Mouse (Mus musculus): ENCODE results near the gene Faap100. TPM values are rescaled to one million over a fixed set of nuclear protein-coding genes. Genes with fewer than 3 reads are reported as not detected.
"Not testable (repeated sequence)": the region's sequence is repeated elsewhere in the genome, so short reads cannot be mapped to it uniquely, and the experiment has no call there.

Faap100 gene
- polyA plus RNA-seq, 1 experiment from 2014 or later: 28.6 TPM

DNA sequence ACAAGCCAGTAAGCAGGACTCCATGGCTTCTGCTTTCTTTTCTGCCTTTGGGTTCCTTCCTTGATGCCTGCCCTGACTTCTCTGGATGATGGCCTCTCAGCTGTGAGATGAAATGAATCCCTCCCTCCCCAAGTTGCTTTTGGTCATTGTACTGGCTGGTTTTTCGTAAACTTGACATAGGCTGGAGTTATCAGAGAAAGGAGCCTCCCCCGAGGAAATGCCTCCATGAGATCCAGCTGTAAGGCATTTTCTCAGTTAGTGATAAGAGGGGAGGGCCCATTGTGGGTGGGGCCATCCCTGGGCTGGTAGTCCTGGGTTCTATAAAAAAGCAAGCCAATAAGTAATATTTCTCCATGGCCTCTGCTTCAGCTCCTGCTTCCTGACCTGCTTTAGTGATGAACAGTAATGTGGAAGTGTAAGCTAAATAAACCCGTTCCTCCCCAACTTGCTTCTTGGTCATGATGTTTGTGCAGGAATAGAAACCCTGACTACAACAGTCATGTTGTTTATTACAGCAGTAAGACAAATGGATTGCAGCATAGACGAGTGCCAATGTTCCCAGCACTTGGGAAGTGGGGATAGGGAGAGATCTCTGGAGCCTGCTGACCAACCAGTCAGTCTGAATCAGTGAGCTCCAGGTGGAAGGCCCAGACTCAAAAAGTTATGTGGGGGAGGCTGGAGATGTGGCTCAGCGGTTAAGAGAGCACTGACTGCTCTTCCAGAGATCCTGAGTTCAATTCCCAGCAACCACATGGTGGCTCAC, 23.1 kb downstream of the Faap100 start:
- no peaks in the 10 kb centered on the region for H3K27me3 ChIP-seq (replicated peaks; ENCODE audit: control insufficient read depth, insufficient read depth, low read length)
- peaks cover 66% of the 10 kb centered on the region for H3K4me1 ChIP-seq (ENCODE audit: control insufficient read depth, insufficient read depth, low read length)
- no peak for ATAC-seq
- H3K9me3 ChIP-seq (ENCODE audit: control insufficient read depth, low read length): no peaks in the 10 kb centered on the region
- WGBS: 41% methylated on average over 5 of the region's 5 CpGs
- H3K27ac ChIP-seq (ENCODE audit: low read length): no peak overlapping the region
- H3K4me3 ChIP-seq (ENCODE audit: low read length): no peak overlapping the region
- no peak overlapping the region for H3K4me2 ChIP-seq (ENCODE audit: low read depth, low read length)
- H3K36me3 ChIP-seq (ENCODE audit: control insufficient read depth, insufficient read depth, low read length): no peaks in the 10 kb centered on the region
- H3K9ac ChIP-seq (ENCODE audit: low read depth, low read length): no peak overlapping the region

DNA sequence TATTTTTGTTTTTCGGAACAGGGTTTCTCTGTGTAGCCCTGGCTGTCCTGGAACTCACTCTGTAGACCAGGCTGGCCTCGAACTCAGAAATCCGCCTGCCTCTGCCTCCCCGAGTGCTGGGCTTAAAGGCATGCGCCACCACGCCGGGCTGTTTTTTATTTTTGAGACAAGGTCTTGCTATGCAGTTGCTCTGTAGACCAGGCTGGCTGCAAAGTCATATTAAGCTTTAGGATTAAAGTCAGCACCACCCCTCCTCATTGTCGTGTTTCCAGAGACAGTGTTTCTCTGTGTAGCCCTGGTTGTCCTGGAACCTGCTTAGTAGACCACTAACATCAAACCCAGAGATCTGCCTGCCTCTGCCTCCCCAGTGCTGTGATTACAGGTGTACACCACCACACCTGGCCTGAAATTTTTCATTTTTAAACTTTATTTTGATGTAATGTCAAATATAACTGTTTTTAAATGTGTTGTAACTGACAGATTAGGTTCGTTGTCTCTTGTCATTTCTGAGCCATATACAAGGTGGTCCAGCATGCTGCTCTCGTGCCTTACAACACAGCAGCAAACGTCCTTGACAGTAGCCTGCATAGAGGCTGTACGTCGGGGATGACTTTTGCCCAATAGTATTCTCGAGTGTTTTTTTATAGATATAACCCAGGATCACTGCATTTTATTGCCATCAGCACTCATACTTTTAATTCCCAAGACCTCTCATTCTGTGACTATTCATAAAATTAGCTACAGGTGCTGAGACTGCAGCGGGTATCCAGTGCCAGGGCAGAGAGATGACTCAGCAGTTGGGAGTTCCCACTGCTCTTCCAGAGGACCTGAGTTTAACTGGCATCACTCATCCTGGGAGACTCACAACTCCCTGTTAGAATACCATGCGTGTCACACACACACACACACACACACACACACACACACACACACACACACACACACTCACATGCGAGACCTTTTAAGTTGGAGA, 24.0 kb downstream of the Faap100 start:
- Histone ChIP-seq H3K36me3 (ENCODE audit: control insufficient read depth, insufficient read depth, low read length) (no peaks in the 10 kb centered on the region), H3K27me3 (replicated peaks; ENCODE audit: control insufficient read depth, insufficient read depth, low read length) (no peaks in the 10 kb centered on the region), H3K9ac (ENCODE audit: low read depth, low read length) (no peak overlapping the region; the same call in 1 of the 2 replicates), H3K4me1 (ENCODE audit: control insufficient read depth, insufficient read depth, low read length) (peaks cover 68% of the 10 kb centered on the region), H3K9me3 (ENCODE audit: control insufficient read depth, low read length) (no peaks in the 10 kb centered on the region), H3K4me2 (ENCODE audit: low read depth, low read length) (no peak overlapping the region), H3K4me3 (ENCODE audit: low read length) (no peak overlapping the region), H3K27ac (ENCODE audit: low read length) (no peak overlapping the region)
- no peak for ATAC-seq
- WGBS: 83% methylated on average over 17 of the region's 17 CpGs

DNA sequence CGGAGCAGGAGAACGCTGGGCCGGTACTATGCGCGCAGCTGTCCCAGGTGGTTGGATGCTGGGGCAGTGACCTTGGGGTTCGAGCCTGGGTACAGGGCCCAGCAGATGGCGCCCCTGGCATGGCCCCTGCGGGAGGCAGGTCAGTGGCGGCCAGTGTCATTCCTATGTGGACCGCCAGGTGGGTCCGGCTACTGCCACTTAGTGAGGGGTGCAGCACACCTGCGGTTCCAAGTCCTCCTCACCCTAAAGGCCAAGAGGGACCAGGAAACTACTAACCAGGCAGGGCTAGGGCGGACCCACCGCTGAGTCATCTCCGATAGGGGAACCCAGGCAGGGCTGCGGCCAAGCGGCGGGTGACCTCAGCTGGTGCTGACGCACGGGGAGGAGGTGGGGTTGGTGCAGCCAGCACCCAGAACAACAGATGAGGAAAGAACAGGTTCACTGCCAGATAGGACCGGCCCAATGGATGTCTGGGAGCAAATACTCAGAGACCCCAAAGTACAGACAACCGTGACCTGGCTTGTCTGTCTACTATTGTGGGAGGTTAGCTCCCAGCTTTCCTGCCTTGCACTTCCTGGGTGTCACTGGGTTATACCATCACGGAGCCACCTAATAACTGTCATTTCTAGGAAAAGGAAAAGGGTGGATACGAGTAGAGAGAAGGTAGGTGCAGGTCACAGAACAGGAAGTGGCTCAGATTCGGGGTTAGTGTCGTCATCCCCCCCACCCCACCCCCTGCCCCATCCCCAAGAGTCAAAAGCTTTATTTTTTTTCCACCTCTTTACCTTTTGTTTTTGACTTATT, 24.9 kb downstream of the Faap100 start:
- H3K36me3 ChIP-seq (ENCODE audit: control insufficient read depth, insufficient read depth, low read length): no peaks in the 10 kb centered on the region
- 25% methylated on average over 26 of the region's 26 CpGs for WGBS
- peaks cover 65% of the 10 kb centered on the region for H3K4me1 ChIP-seq (ENCODE audit: control insufficient read depth, insufficient read depth, low read length)
- H3K27ac ChIP-seq (ENCODE audit: low read length): peak overlapping the region; percentile 85
- H3K9me3 ChIP-seq (ENCODE audit: control insufficient read depth, low read length): no peaks in the 10 kb centered on the region
- H3K9ac ChIP-seq (ENCODE audit: low read depth, low read length): peak overlapping the region; percentile 51; the same call in 1 of the 2 replicates
- peak overlapping the region; percentile 30; the same call in 1 of the 2 replicates for H3K4me2 ChIP-seq (ENCODE audit: low read depth, low read length)
- ATAC-seq: peak; percentile 54
- H3K4me3 ChIP-seq (ENCODE audit: low read length): peak overlapping the region; percentile 12; the same call in 1 of the 2 replicates
- no peaks in the 10 kb centered on the region for H3K27me3 ChIP-seq (replicated peaks; ENCODE audit: control insufficient read depth, insufficient read depth, low read length)

DNA sequence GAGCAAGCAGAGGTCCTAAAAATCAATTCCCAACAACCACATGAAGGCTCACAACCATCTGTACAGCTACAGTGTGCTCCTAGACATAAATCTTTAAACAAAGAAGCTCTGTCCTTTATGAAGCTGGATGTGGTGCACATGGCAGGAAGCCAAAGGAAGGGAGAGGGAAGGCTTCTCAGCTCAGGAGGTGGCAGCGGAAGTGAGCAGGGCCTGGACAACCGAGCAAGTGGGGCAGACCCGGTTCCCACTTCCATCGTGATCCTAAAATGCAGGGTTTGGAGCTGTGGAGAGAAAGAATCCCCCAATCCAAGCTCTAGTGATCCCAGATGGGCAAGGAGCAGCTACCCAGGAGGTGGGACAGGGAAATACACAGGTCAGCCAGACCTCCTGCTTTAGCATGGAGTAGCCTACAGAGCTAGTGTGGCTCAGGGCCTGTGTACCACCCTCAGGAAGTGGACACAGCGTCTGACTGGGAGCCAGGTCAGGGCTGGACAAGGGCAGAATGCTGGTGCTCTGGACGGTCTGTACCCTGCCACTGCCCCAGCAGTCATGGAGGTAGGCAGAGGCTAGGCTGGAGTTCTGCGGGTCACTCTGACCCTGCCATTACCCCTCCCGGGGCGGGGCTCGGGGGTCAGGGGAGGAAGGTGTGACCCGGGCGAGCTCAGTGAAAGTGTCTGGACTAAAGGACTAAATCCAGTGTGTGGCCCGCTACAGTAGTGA, 25.8 kb downstream of the Faap100 start:
- H3K27me3 ChIP-seq (replicated peaks; ENCODE audit: control insufficient read depth, insufficient read depth, low read length): no peaks in the 10 kb centered on the region
- no peak overlapping the region for H3K4me3 ChIP-seq (ENCODE audit: low read length)
- peak overlapping the region; percentile 85 for H3K27ac ChIP-seq (ENCODE audit: low read length)
- 61% methylated on average over 13 of the region's 13 CpGs for WGBS
- no peak overlapping the region for H3K4me2 ChIP-seq (ENCODE audit: low read depth, low read length)
- H3K9me3 ChIP-seq (ENCODE audit: control insufficient read depth, low read length): no peaks in the 10 kb centered on the region
- H3K9ac ChIP-seq (ENCODE audit: low read depth, low read length): peak overlapping the region; percentile 51
- no peak for ATAC-seq
- no peaks in the 10 kb centered on the region for H3K36me3 ChIP-seq (ENCODE audit: control insufficient read depth, insufficient read depth, low read length)
- H3K4me1 ChIP-seq (ENCODE audit: control insufficient read depth, insufficient read depth, low read length): peaks cover 56% of the 10 kb centered on the region

DNA sequence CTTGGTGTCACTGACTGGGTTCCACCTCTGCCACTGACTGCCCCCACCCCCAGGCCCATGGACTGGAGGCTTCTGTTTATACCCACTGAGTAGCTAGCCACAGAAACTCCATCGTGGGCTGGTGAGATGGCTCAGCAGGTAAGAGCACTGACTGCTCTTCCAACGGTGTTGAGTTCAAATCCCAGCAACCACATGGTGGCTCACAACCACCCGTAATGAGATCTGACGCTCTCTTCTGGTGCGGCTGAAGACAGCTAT, 26.5 kb downstream of the Faap100 start:
- not testable (repeated sequence) for H3K4me3 ChIP-seq (ENCODE audit: low read length); H3K9me3 ChIP-seq (ENCODE audit: control insufficient read depth, low read length); ATAC-seq; H3K9ac ChIP-seq (ENCODE audit: low read depth, low read length); H3K4me2 ChIP-seq (ENCODE audit: low read depth, low read length); H3K27me3 ChIP-seq (replicated peaks; ENCODE audit: control insufficient read depth, insufficient read depth, low read length); H3K36me3 ChIP-seq (ENCODE audit: control insufficient read depth, insufficient read depth, low read length)
- H3K27ac ChIP-seq (ENCODE audit: low read length): peak overlapping the region; percentile 100
- WGBS: 87% methylated on average over 5 of the region's 5 CpGs
- H3K4me1 ChIP-seq (ENCODE audit: control insufficient read depth, insufficient read depth, low read length): peaks cover 51% of the 10 kb centered on the region

DNA sequence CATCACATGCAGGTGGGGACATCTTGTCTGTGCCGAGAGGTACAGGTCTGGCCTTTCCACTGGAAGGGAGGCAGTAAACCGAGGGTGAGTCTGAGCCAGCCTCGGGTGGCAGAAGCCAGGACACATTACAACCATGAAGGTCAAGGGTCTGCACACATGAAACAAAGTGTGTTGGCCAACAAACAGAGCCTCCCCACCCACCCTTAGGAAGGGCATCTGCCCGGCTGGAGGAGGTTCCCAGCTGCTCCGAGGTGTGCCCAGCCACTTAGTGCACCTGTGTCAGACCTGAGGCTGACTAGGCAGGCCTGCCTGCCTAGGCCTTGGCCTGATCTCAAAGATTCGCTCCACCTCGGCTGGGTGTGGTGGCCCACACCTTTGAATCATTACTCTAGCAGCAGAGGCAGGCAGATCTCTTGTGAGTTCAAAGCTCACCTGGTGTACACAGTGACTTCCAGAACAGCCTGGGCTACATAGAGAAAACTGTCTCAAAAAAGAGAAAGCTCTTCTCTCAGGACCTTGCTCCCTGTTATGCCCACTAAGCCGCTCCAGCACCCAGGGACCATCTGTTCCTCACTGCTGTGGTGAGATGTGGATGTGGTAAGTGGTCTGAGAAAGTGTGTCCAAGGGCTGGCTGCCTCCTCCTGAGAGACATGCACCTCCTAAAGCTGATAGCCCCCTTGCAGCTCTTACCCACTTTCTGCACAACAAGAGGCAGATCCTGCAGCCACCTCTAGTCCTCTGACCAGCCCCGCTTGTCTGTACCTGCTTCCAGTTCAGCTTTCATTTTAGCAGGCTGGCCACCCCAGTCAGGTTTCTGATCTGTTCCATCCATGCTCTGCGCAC, 27.1 kb downstream of the Faap100 start:
- peak overlapping the region; percentile 100; the same call in 1 of the 2 replicates for H3K4me3 ChIP-seq (ENCODE audit: low read length)
- H3K36me3 ChIP-seq (ENCODE audit: control insufficient read depth, insufficient read depth, low read length): no peaks in the 10 kb centered on the region
- 72% methylated on average over 10 of the region's 10 CpGs for WGBS
- peak overlapping the region; percentile 100 for H3K9ac ChIP-seq (ENCODE audit: low read depth, low read length)
- peak overlapping the region; percentile 100 for H3K27ac ChIP-seq (ENCODE audit: low read length)
- H3K4me1 ChIP-seq (ENCODE audit: control insufficient read depth, insufficient read depth, low read length): peaks cover 51% of the 10 kb centered on the region
- H3K9me3 ChIP-seq (ENCODE audit: control insufficient read depth, low read length): no peaks in the 10 kb centered on the region
- no peak for ATAC-seq
- peak overlapping the region; percentile 91 for H3K4me2 ChIP-seq (ENCODE audit: low read depth, low read length)
- no peaks in the 10 kb centered on the region for H3K27me3 ChIP-seq (replicated peaks; ENCODE audit: control insufficient read depth, insufficient read depth, low read length)

DNA sequence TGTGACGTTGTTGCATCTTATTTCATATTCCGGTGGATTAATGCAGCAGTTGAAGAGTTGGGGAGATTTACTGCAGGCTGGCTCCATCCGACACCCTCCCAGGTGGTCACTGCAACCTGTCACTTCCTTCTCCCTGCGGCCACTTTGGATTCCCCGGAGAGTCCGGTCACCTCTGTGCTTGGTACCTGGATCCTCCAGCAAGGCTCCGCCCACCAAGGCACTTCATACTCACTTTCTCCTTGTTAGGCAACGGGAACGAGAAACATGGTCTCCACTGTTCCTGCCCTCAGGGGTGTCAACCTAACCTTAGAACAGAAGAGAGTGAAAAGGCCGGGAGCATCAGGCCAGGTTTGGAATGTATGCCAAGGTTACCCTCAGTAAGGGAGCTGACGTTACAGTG, 27.9 kb downstream of the Faap100 start:
- ATAC-seq: peak; percentile 0; the same call in 1 of the 2 replicates
- H3K9me3 ChIP-seq (ENCODE audit: control insufficient read depth, low read length): no peaks in the 10 kb centered on the region
- H3K4me1 ChIP-seq (ENCODE audit: control insufficient read depth, insufficient read depth, low read length): peaks cover 50% of the 10 kb centered on the region
- WGBS: 16% methylated on average over 11 of the region's 11 CpGs
- H3K4me2 ChIP-seq (ENCODE audit: low read depth, low read length): peak overlapping the region; percentile 91
- H3K9ac ChIP-seq (ENCODE audit: low read depth, low read length): peak overlapping the region; percentile 100
- no peaks in the 10 kb centered on the region for H3K27me3 ChIP-seq (replicated peaks; ENCODE audit: control insufficient read depth, insufficient read depth, low read length)
- peak overlapping the region; percentile 100 for H3K4me3 ChIP-seq (ENCODE audit: low read length)
- no peaks in the 10 kb centered on the region for H3K36me3 ChIP-seq (ENCODE audit: control insufficient read depth, insufficient read depth, low read length)
- H3K27ac ChIP-seq (ENCODE audit: low read length): peak overlapping the region; percentile 100
